In genomic region chr1:130508030-130508956, GRCm38 (mm10) we compare ENCODE assay signal across 9 mouse cellular contexts. TPM values are rescaled to one million over a fixed set of nuclear protein-coding genes. Genes with fewer than 3 reads are reported as not detected.
DNase-seq lines count a peak whose midpoint lies in the region; ATAC-seq and TF ChIP-seq lines count a peak whose summit lies in the region.
"Had no signal": no experiment of that assay in that cellular context is flagged by ENCODE, and none has a peak within 500 bp of the region (broad histone marks: within the 10 kb centered on the region; RNA-seq: fewer than 3 reads in every experiment).

No protein-coding gene starts in this region.

- intact Hi-C loops in heart, postnatal 10 days (cut with DNase I): no loop called here

- no peaks in the 10 kb centered on the region for H3K36me3 ChIP-seq in lung, embryonic 14.5 days (ENCODE audit: insufficient read depth)
- H3K36me3 ChIP-seq in lung, postnatal 0 days (ENCODE audit: insufficient read depth, low read length): no peaks in the 10 kb centered on the region
- H3K36me3 ChIP-seq in forebrain, embryonic 15.5 days: no peaks in the 10 kb centered on the region

- H3K27me3 ChIP-seq in lung, embryonic 14.5 days (ENCODE audit: insufficient read depth, low read length): no peaks in the 10 kb centered on the region
- H3K27me3 ChIP-seq in lung, postnatal 0 days (replicated peaks; ENCODE audit: insufficient read depth, low read length): no peaks in the 10 kb centered on the region
- no peaks in the 10 kb centered on the region for H3K27me3 ChIP-seq in forebrain, embryonic 15.5 days

- DNase-seq in lung, embryonic 14.5 days: no peak
- no peak for DNase-seq in lung, postnatal 0 days (ENCODE audit: low spot score)
- DNase-seq in NIH3T3 (ENCODE audit: low read depth): peak; percentile 35
- DNase-seq in heart, postnatal 10 days: peak; percentile 27 to 29
- DNase-seq in adrenal gland, postnatal 10 days: no peak
- no peak for DNase-seq in kidney, postnatal 14 days
- DNase-seq: cerebellum, adult 9-10 months had no signal

- peaks cover 9% of the 10 kb centered on the region for H3K4me1 ChIP-seq in lung, embryonic 14.5 days (ENCODE audit: insufficient read depth)
- H3K4me1 ChIP-seq in lung, postnatal 0 days (ENCODE audit: insufficient read depth, low read depth, low read length): 0 out of 2 replicates have a peak, but pooled peaks cover 4% of the 10 kb centered on the region
- no peaks in the 10 kb centered on the region for H3K4me1 ChIP-seq in forebrain, embryonic 15.5 days

- 62% methylated on average over 6 of the region's 6 CpGs for WGBS in lung, embryonic 14.5 days
- 58% methylated on average over 6 of the region's 6 CpGs for WGBS in lung, postnatal 0 days
- 56% methylated on average over 6 of the region's 6 CpGs for WGBS in forebrain, embryonic 15.5 days

- no peak overlapping the region for H3K9ac ChIP-seq in lung, embryonic 14.5 days
- H3K9ac ChIP-seq in lung, postnatal 0 days (replicated peaks; ENCODE audit: low read depth): no peak overlapping the region
- H3K9ac ChIP-seq in forebrain, embryonic 15.5 days (replicated peaks): no peak overlapping the region

- no peak for TF ChIP-seq EP300 in lung, postnatal 0 days (IDR thresholded peaks at IDR 0.05)

- peak; percentile 36; the same call in 1 of the 2 replicates for ATAC-seq in lung, embryonic 14.5 days (ENCODE audit: insufficient read depth)
- ATAC-seq in lung, postnatal 0 days: no peak
- peak; percentile 46; the same call in 1 of the 2 replicates for ATAC-seq in neutrophil, adult 5-6 weeks (ENCODE audit: extremely low read depth, insufficient number of reproducible peaks, low FRiP score, poor library complexity, severe bottlenecking)
- ATAC-seq in forebrain, embryonic 15.5 days (replicated peaks): no peak

- no peak overlapping the region for H3K4me3 ChIP-seq in lung, embryonic 14.5 days (ENCODE audit: low read depth, low read length)
- no peak overlapping the region for H3K4me3 ChIP-seq in lung, postnatal 0 days (ENCODE audit: low read depth, low read length)
- no peak overlapping the region for H3K4me3 ChIP-seq in forebrain, embryonic 15.5 days

- H3K27ac ChIP-seq in lung, embryonic 14.5 days (ENCODE audit: low read depth): peak overlapping the region; percentile 30; the same call in 1 of the 2 replicates
- no peak overlapping the region for H3K27ac ChIP-seq in lung, postnatal 0 days (ENCODE audit: low read length)
- H3K27ac ChIP-seq in forebrain, embryonic 15.5 days (replicated peaks): no peak overlapping the region

- H3K4me2 ChIP-seq in lung, embryonic 14.5 days: no peak overlapping the region
- no peak overlapping the region for H3K4me2 ChIP-seq in lung, postnatal 0 days (replicated peaks; ENCODE audit: low read depth, low read length)
- H3K4me2 ChIP-seq in forebrain, embryonic 15.5 days (replicated peaks): no peak overlapping the region

- H3K9me3 ChIP-seq in lung, embryonic 14.5 days (ENCODE audit: low read depth, low read length): no peaks in the 10 kb centered on the region
- H3K9me3 ChIP-seq in lung, postnatal 0 days (ENCODE audit: low read length): no peaks in the 10 kb centered on the region
- no peaks in the 10 kb centered on the region for H3K9me3 ChIP-seq in forebrain, embryonic 15.5 days

- no peak for TF ChIP-seq CTCF in lung, embryonic 14.5 days (IDR thresholded peaks at IDR 0.05; ENCODE audit: low read depth)
- TF ChIP-seq CTCF in lung, postnatal 0 days (IDR thresholded peaks at IDR 0.05): no peak

RNA-seq across cellular contexts. Expression of gene Cd55, which starts 45.7 kb away (rescaled TPM):
- polyA plus RNA-seq in lung, embryonic 14.5 days (2014; fragmentation: Nextera tagmentation; extraction: Ambion mirVana): 21.9 and 24.9 TPM in 2 replicates
- 50.9 and 57.7 TPM in 2 replicates for polyA plus RNA-seq in lung, postnatal 0 days (2015; fragmentation: Nextera tagmentation; extraction: Ambion mirVana)
- total RNA-seq in heart, postnatal 10 days (2021): 10 to 100 TPM; 13.7 to 16.5 TPM
- 936 and 1,057 TPM in 2 replicates for total RNA-seq in neutrophil, adult 5-6 weeks (2017)
- polyA plus RNA-seq in forebrain, embryonic 15.5 days (2015; fragmentation: Nextera tagmentation; extraction: Ambion mirVana): 3.8 and 4.1 TPM in 2 replicates
- 10 to 100 TPM; 21.7 to 29.1 TPM for total RNA-seq in adrenal gland, postnatal 10 days (2021)

Comparison
In these comparisons a context has a peak if more than half of its experiments do, and no peak if none do; other contexts are left out.
1. ATAC-seq: peak in lung, embryonic 14.5 days (single experiment) and neutrophil, adult 5-6 weeks (single experiment); none in lung, postnatal 0 days (single experiment) and forebrain, embryonic 15.5 days (single experiment).
2. DNase-seq: peak in NIH3T3 (single experiment) and heart, postnatal 10 days (2 of 2); none in lung, embryonic 14.5 days (single experiment), lung, postnatal 0 days (single experiment), adrenal gland, postnatal 10 days (single experiment) and kidney, postnatal 14 days (single experiment).
3. RNA of gene Cd55, which starts 45.7 kb away (total RNA-seq): 936 to 1,057 TPM in neutrophil, adult 5-6 weeks; 21.7 to 29.1 TPM in adrenal gland, postnatal 10 days and 13.7 to 16.5 TPM in heart, postnatal 10 days; every median in the first group is over 10 times any median in the second.